Mouse (Mus musculus) adrenal gland, postnatal 36 days (tissue): ENCODE measurements around the gene Atg7. TPM values are rescaled to one million over a fixed set of nuclear protein-coding genes. Genes with fewer than 3 reads are reported as not detected.

Experiments used
- DNase-seq, 2 experiments: peaks; one replicate each; pipeline ENCODE4 v3.0.0; 2021; ENCODE audit warnings: mixed read lengths in 1 of 2
- total RNA-seq, 2 experiments: library from RNA; stranded (reverse); gene quantifications; 2 replicates each; pipeline ENCODE4 v1.2.3; 2021

Gene Atg7
- total RNA-seq, 2 experiments from 2014 or later, result 28.4 to 31.7 TPM

- peak in 1 of 2 experiments; percentile 40 for DNase-seq
Measured at GRCm38 (mm10) chr6:114818471-114818870, 175.6 kb downstream of the Atg7 start.

- peak in 1 of 2 experiments; percentile 44 for DNase-seq
Measured at GRCm38 (mm10) chr6:114819971-114820481, 177.1 kb downstream of the Atg7 start.

GRCm38 (mm10) chr6:114821646-114822045 is 178.7 kb downstream of the Atg7 start:
- DNase-seq, result no peak

- DNase-seq, result no peak
Measured at GRCm38 (mm10) chr6:114826889-114827288, 184.0 kb downstream of the Atg7 start.

GRCm38 (mm10) chr6:114829660-114830438 is 187.0 kb downstream of the Atg7 start:
- no peak for DNase-seq

- no peak for DNase-seq
Measured at GRCm38 (mm10) chr6:114831807-114832206, 188.9 kb downstream of the Atg7 start.

- DNase-seq, result no peak
Measured at GRCm38 (mm10) chr6:114833058-114833685, 190.3 kb downstream of the Atg7 start.

- no peak for DNase-seq
Measured at GRCm38 (mm10) chr6:114833791-114834346, 191.0 kb downstream of the Atg7 start.

GRCm38 (mm10) chr6:114835344-114835743 is 192.4 kb downstream of the Atg7 start:
- no peak for DNase-seq

GRCm38 (mm10) chr6:114835752-114836151 is 192.9 kb downstream of the Atg7 start:
- DNase-seq, result no peak

GRCm38 (mm10) chr6:114836433-114836832 is 193.5 kb downstream of the Atg7 start:
- DNase-seq, result no peak

GRCm38 (mm10) chr6:114838872-114839271 is 196.0 kb downstream of the Atg7 start:
- DNase-seq, result peak; percentile 46 to 69

- DNase-seq, result no peak
Measured at GRCm38 (mm10) chr6:114840012-114840411, 197.1 kb downstream of the Atg7 start.

GRCm38 (mm10) chr6:114842131-114842530 is 199.2 kb downstream of the Atg7 start:
- no peak for DNase-seq

GRCm38 (mm10) chr6:114842863-114843262 is 200.0 kb downstream of the Atg7 start:
- DNase-seq, result no peak

- DNase-seq, result no peak
Measured at GRCm38 (mm10) chr6:114846153-114846772, 203.4 kb downstream of the Atg7 start.

- DNase-seq, result no peak
Measured at GRCm38 (mm10) chr6:114847582-114848174, 204.8 kb downstream of the Atg7 start.

- no peak for DNase-seq
Measured at GRCm38 (mm10) chr6:114848761-114849160, 205.9 kb downstream of the Atg7 start.

- DNase-seq, result no peak
Measured at GRCm38 (mm10) chr6:114849787-114850186, 206.9 kb downstream of the Atg7 start.

- no peak for DNase-seq
Measured at GRCm38 (mm10) chr6:114851688-114852087, 208.8 kb downstream of the Atg7 start.

- no peak for DNase-seq
Measured at GRCm38 (mm10) chr6:114852739-114853138, 209.8 kb downstream of the Atg7 start.

GRCm38 (mm10) chr6:114854368-114854767 is 211.5 kb downstream of the Atg7 start:
- no peak for DNase-seq
